Mouse (Mus musculus): ENCODE data around the gene Txndc16.

The Txndc16 gene

DNA sequence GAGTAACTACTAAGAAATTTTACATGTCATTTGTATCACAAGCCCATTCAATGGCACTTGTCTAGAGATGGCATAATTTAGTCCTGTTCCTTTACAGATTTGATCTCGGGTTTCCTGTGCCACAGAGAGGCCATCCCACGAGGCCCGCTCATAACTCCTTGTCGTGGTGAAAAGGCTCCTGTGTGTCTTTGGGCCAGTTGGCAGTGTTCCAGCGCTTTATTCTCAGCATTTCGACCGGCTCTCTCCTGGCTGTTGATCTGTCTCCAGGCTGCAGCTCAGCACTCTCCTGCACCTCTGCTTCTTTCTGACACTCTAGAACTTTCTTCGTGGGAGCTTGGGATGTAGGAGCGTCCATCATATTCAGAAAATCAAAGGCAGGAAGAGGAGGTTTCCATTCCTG is 84.6 kb downstream of the Txndc16 start:
- no peak overlapping the region for H3K4me3 ChIP-seq (replicated peaks; ENCODE audit: low read length)
- no peaks in the 10 kb centered on the region for H3K9me3 ChIP-seq (ENCODE audit: low read length)
- no peaks in the 10 kb centered on the region for H3K36me3 ChIP-seq (ENCODE audit: insufficient read depth, low read length)
- no peak for TF ChIP-seq NANOG (IDR thresholded peaks at IDR 0.05; ENCODE audit: borderline replicate concordance, low read length)
- no peak for TF ChIP-seq CTCF (conservative IDR thresholded peaks at IDR 0.05; ENCODE audit: low read length)
- no peak for TF ChIP-seq POU5F1 (IDR thresholded peaks at IDR 0.05; ENCODE audit: borderline replicate concordance, low read length)
- H3K27me3 ChIP-seq (ENCODE audit: insufficient read depth, low read length) = no peaks in the 10 kb centered on the region
- no peaks in the 10 kb centered on the region; the same call in 1 of the 2 replicates for H3K4me1 ChIP-seq (replicated peaks; ENCODE audit: low read depth, low read length)

DNA sequence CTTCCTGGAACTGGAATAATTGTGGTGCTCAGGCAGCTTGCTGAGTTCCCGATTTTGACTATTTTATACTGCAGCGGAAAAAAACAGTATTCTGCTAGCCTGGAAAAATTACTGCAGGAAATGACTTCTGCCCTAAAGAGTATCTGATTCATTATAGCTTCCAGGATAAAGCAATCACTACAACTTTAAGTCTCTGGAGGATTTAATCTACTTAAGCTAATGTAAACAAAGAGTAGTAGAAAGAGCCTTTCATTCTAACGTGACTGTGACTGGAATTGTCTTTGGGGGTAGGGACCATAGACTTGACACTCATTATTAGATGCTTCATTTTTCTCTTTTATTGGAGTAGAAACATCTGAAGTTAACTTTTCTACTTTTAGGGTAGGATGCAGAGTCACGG is 101.8 kb downstream of the Txndc16 start:
- no peak for TF ChIP-seq NANOG (IDR thresholded peaks at IDR 0.05; ENCODE audit: borderline replicate concordance, low read length)
- TF ChIP-seq CTCF (conservative IDR thresholded peaks at IDR 0.05; ENCODE audit: low read length) = no peak
- TF ChIP-seq POU5F1 (IDR thresholded peaks at IDR 0.05; ENCODE audit: borderline replicate concordance, low read length) = no peak
- no peak overlapping the region for H3K4me3 ChIP-seq (replicated peaks; ENCODE audit: low read length)
- H3K27me3 ChIP-seq (ENCODE audit: insufficient read depth, low read length) = no peaks in the 10 kb centered on the region
- no peaks in the 10 kb centered on the region for H3K4me1 ChIP-seq (replicated peaks; ENCODE audit: low read depth, low read length)
- no peaks in the 10 kb centered on the region for H3K36me3 ChIP-seq (ENCODE audit: insufficient read depth, low read length)
- no peaks in the 10 kb centered on the region for H3K9me3 ChIP-seq (ENCODE audit: low read length)

DNA sequence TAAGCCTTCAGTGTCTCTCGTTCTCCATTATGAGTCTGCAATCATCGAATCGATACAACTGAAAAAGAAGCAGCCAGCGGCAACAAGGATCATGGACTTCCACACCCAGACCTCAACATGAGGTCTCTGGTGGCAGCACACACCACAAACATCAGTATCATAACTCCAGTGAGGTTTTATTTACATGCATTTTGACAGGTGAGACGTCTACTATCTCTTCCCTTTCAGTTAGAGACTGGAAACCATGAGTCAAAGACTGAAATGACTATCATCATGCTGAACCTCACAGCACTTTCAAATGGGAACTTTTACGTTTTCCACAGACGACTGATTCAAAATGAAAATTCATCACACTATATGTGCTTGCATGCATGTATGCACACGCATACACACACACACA is 117.9 kb downstream of the Txndc16 start:
- Histone ChIP-seq H3K27me3 (ENCODE audit: insufficient read depth, low read length) (no peaks in the 10 kb centered on the region), H3K36me3 (ENCODE audit: insufficient read depth, low read length) (no peaks in the 10 kb centered on the region), H3K4me1 (replicated peaks; ENCODE audit: low read depth, low read length) (no peaks in the 10 kb centered on the region), H3K9me3 (ENCODE audit: low read length) (peaks cover 8% of the 10 kb centered on the region), H3K4me3 (replicated peaks; ENCODE audit: low read length) (no peak overlapping the region)
- TF ChIP-seq CTCF (conservative IDR thresholded peaks at IDR 0.05; ENCODE audit: low read length) (no peak), POU5F1 (IDR thresholded peaks at IDR 0.05; ENCODE audit: borderline replicate concordance, low read length) (no peak), NANOG (IDR thresholded peaks at IDR 0.05; ENCODE audit: borderline replicate concordance, low read length) (no peak)

DNA sequence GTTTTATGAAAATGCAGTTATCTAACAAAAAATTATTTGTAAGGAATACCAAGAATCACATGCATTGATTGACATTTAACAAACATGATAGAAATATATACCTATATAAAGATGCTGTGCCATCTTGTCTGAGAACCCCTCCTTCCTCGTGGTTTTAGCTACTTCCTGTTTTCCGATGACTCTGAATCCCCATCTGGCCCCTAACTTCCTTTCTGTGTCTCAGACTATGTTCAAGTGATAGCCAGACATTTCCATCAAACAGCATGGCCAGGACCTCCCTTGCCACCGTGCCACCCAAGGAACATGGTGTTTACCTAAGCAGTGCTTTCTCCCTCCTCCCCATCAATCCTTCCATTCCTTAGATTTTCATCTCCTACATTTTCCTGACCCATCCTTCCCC is 127.8 kb downstream of the Txndc16 start:
- H3K4me1 ChIP-seq (replicated peaks; ENCODE audit: low read depth, low read length) = no peaks in the 10 kb centered on the region
- H3K36me3 ChIP-seq (ENCODE audit: insufficient read depth, low read length) = no peaks in the 10 kb centered on the region
- TF ChIP-seq CTCF (conservative IDR thresholded peaks at IDR 0.05; ENCODE audit: low read length) (no peak), NANOG (IDR thresholded peaks at IDR 0.05; ENCODE audit: borderline replicate concordance, low read length) (no peak), POU5F1 (IDR thresholded peaks at IDR 0.05; ENCODE audit: borderline replicate concordance, low read length) (no peak)
- H3K4me3 ChIP-seq (replicated peaks; ENCODE audit: low read length) = no peak overlapping the region
- no peaks in the 10 kb centered on the region for H3K9me3 ChIP-seq (ENCODE audit: low read length)
- no peaks in the 10 kb centered on the region for H3K27me3 ChIP-seq (ENCODE audit: insufficient read depth, low read length)

DNA sequence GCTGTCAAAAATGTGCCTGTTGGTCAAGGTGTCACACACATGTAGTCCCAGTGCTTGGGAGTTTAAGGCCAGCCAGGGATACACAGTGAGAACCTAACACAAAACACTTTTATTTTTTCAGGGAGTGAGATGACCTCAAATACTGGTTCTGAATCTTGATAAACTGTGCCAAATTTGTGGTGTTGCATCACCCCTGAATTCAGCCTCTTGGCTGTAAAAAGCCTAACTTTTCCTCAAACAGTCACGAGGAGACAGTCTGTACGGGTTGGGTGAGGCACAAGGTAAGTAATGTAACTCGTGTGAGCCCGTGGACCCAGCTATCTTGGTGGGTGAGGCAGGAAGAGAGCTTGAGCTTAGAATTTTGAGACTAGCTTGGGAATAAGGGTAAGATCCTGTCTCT is 130.1 kb downstream of the Txndc16 start:
- no peaks in the 10 kb centered on the region for H3K36me3 ChIP-seq (ENCODE audit: insufficient read depth, low read length)
- H3K27me3 ChIP-seq (ENCODE audit: insufficient read depth, low read length) = no peaks in the 10 kb centered on the region
- no peaks in the 10 kb centered on the region for H3K4me1 ChIP-seq (replicated peaks; ENCODE audit: low read depth, low read length)
- no peak overlapping the region for H3K4me3 ChIP-seq (replicated peaks; ENCODE audit: low read length)
- H3K9me3 ChIP-seq (ENCODE audit: low read length) = no peaks in the 10 kb centered on the region
- TF ChIP-seq POU5F1 (IDR thresholded peaks at IDR 0.05; ENCODE audit: borderline replicate concordance, low read length) (no peak), CTCF (conservative IDR thresholded peaks at IDR 0.05; ENCODE audit: low read length) (no peak), NANOG (IDR thresholded peaks at IDR 0.05; ENCODE audit: borderline replicate concordance, low read length) (no peak)

DNA sequence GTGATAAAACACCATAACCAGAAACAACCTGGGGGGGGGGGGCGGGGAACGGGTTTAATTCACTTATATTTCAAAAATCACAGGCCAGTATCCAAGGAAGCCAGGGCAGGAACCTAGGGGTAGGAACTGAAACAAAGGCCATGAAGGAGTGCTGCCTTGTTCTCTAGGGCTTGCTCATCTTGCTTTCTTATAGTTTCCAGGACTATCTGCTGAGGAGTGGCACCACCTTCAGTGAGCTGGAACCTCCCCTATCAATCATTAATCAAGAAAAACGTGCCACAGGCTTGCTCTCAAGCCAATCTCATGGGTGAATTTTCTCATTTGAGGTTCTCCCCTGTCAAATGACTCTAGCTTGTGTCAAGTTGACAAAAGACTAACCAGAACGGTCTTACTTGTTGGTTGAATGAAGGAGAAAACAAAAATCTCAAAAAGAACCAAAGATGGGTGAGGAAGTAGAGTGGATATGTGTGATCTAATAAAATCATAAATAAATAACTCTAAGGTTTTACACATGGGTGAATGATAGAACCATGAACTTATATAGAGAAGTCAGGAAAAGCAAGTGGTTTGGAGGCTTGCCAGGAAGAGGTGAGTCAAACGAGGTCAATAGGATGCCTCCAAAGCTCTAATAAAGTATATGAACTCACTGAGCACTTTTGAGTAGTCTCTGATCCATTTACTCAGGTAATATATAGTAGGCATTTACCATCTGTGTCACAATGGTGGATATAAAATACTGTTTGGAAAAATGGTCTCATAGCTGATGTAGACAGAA is 134.3 kb downstream of the Txndc16 start:
- H3K27me3 ChIP-seq (ENCODE audit: insufficient read depth, low read length) = no peaks in the 10 kb centered on the region
- H3K36me3 ChIP-seq (ENCODE audit: insufficient read depth, low read length) = no peaks in the 10 kb centered on the region
- TF ChIP-seq POU5F1 (IDR thresholded peaks at IDR 0.05; ENCODE audit: borderline replicate concordance, low read length) (no peak), CTCF (conservative IDR thresholded peaks at IDR 0.05; ENCODE audit: low read length) (no peak), NANOG (IDR thresholded peaks at IDR 0.05; ENCODE audit: borderline replicate concordance, low read length) (no peak)
- no peaks in the 10 kb centered on the region for H3K4me1 ChIP-seq (replicated peaks; ENCODE audit: low read depth, low read length)
- no peaks in the 10 kb centered on the region for H3K9me3 ChIP-seq (ENCODE audit: low read length)
- no peak overlapping the region for H3K4me3 ChIP-seq (replicated peaks; ENCODE audit: low read length)

DNA sequence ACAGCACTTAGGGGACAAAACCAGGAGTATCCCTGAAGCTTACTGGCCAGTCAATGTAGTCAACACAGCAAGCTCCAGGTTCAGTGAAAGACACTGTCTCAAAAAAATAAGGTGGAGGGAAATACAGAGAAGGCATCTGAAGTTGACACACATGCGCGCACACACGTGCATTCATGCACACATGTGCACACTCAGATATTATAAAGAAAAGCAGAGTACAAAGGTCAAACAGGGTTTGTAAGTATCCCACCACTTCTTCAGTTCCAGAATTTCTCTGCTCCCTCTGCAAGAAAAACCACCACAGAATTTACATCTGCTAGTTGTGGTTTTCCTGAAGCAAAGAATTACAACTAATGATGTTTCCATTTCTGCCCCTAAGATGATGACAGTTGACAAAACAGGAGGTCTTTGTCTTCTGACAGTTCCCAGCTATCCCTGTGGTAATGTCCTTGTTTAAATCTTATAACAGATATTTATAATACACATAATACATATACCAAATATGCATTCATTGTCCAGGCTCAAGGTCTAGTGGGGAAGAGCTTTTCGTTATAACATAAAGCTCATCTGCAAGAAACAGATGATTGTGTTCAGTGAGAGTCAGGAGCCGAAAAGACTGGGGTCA is 135.4 kb downstream of the Txndc16 start:
- H3K27me3 ChIP-seq (ENCODE audit: insufficient read depth, low read length) = no peaks in the 10 kb centered on the region
- H3K9me3 ChIP-seq (ENCODE audit: low read length) = no peaks in the 10 kb centered on the region
- no peaks in the 10 kb centered on the region for H3K4me1 ChIP-seq (replicated peaks; ENCODE audit: low read depth, low read length)
- H3K36me3 ChIP-seq (ENCODE audit: insufficient read depth, low read length) = no peaks in the 10 kb centered on the region
- H3K4me3 ChIP-seq (replicated peaks; ENCODE audit: low read length) = no peak overlapping the region
- TF ChIP-seq NANOG (IDR thresholded peaks at IDR 0.05; ENCODE audit: borderline replicate concordance, low read length) (no peak), CTCF (conservative IDR thresholded peaks at IDR 0.05; ENCODE audit: low read length) (no peak), POU5F1 (IDR thresholded peaks at IDR 0.05; ENCODE audit: borderline replicate concordance, low read length) (no peak)

DNA sequence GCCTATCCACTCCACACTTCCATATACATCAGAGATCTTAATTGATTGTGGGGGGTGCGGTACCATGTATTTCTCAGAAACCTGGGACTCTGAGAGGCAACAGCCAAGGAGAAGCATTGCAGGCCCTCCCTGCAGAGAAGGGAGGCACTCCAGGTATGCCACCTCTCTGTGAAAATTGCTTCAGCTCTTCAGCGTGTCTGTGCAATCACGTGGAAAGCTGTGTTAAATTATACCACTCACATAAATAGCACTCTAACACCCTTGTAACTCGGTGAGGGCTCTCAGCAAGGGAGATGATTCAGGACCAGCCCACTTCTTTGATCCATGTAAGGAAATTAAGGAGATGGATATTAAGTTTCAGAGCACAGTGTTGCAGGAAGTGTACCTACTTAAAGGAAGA is 136.6 kb downstream of the Txndc16 start:
- no peak for TF ChIP-seq CTCF (conservative IDR thresholded peaks at IDR 0.05; ENCODE audit: low read length)
- no peak for TF ChIP-seq NANOG (IDR thresholded peaks at IDR 0.05; ENCODE audit: borderline replicate concordance, low read length)
- TF ChIP-seq POU5F1 (IDR thresholded peaks at IDR 0.05; ENCODE audit: borderline replicate concordance, low read length) = no peak
- no peaks in the 10 kb centered on the region for H3K9me3 ChIP-seq (ENCODE audit: low read length)
- no peaks in the 10 kb centered on the region for H3K36me3 ChIP-seq (ENCODE audit: insufficient read depth, low read length)
- peaks cover 6% of the 10 kb centered on the region; the same call in 1 of the 2 replicates for H3K27me3 ChIP-seq (ENCODE audit: insufficient read depth, low read length)
- no peaks in the 10 kb centered on the region for H3K4me1 ChIP-seq (replicated peaks; ENCODE audit: low read depth, low read length)
- no peak overlapping the region for H3K4me3 ChIP-seq (replicated peaks; ENCODE audit: low read length)
